Mouse (Mus musculus) kidney, adult 2 months (tissue): ENCODE measurements around the gene Ttf1. TPM values are rescaled to one million over a fixed set of nuclear protein-coding genes. Genes with fewer than 3 reads are reported as not detected.

Experiments
- DNase-seq: peaks from one replicate; pipeline ENCODE4 v3.0.0; 2021
- H3K27ac ChIP-seq: fragments of 200-500 bp; 2 replicates; pipeline ENCODE4 v1.5.1; 2012; ENCODE audit warnings: low read depth, low read length, control low read depth, inconsistent platforms; ENCODE audit not compliant: insufficient read depth
- H3K27me3 ChIP-seq: fragments of 200-500 bp; replicated peaks from 2 replicates; pipeline ENCODE4 v1.6.1; 2012; ENCODE audit warnings: mild to moderate bottlenecking, moderate library complexity, low read length, inconsistent platforms; ENCODE audit not compliant: control insufficient read depth, insufficient read depth
- H3K36me3 ChIP-seq: fragments of 200-500 bp; 2 replicates; pipeline ENCODE4 v1.6.1; 2012; ENCODE audit warnings: mild to moderate bottlenecking, moderate library complexity, low read length, inconsistent platforms; ENCODE audit not compliant: control insufficient read depth, insufficient read depth
- H3K4me1 ChIP-seq: fragments of 200-500 bp; 2 replicates; pipeline ENCODE4 v1.6.1; 2011; ENCODE audit warnings: low read length; ENCODE audit not compliant: control insufficient read depth, insufficient read depth
- H3K4me3 ChIP-seq: fragments of 200-500 bp; 2 replicates; pipeline ENCODE4 v1.5.1; 2011; ENCODE audit warnings: mild to moderate bottlenecking, low read depth, low read length, control low read depth; ENCODE audit not compliant: insufficient read depth
- CTCF ChIP-seq: fragments of 200-500 bp; conservative IDR thresholded peaks from 2 replicates; pipeline ENCODE4 v1.5.1; 2011; ENCODE audit warnings: low read depth, mild to moderate bottlenecking, control low read depth, low read length, moderate library complexity, mixed read lengths; ENCODE audit not compliant: insufficient read depth, insufficient read length
- POLR2A ChIP-seq: fragments of 200-500 bp; IDR thresholded peaks from one replicate; pipeline ENCODE4 v1.6.1; 2011; ENCODE audit warnings: low read depth, low read length, control low read depth
- WGBS: fragments of 180-500 bp; shearing (Covaris S2); methylation state at CpG from one replicate; pipeline ENCODE4 v1.1.7; 2018; 5-methylcytosine and 5-hydroxymethylcytosine counted together
- polyA plus RNA-seq: library from polyadenylated mRNA; depleted of rRNA; stranded (reverse); fragments of >200 nt; gene quantifications from 2 replicates; pipeline ENCODE4 v1.2.3, GENCODE M21; 2012

The Ttf1 gene
- polyA plus RNA-seq, 1 experiment, result 5.6 TPM

GRCm38 (mm10) chr2:29054991-29055390, 5.1 kb upstream of the Ttf1 start, which contains the start of gene Cfap77:
Cfap77 (minus strand) TSS chr2:29055066.
- peak; percentile 69 for DNase-seq
- WGBS, result under 1% methylated on average over 25 of the region's 25 CpGs
- no peaks in the 10 kb centered on the region for H3K36me3 ChIP-seq

GRCm38 (mm10) chr2:29065796-29066195, 5.7 kb downstream of the Ttf1 start:
- H3K27me3 ChIP-seq, result no peaks in the 10 kb centered on the region
- DNase-seq, result no peak
- peaks cover 3% of the 10 kb centered on the region; the same call in 1 of the 2 replicates for H3K4me1 ChIP-seq
- TF ChIP-seq POLR2A, result no peak
- H3K4me3 ChIP-seq, result no peak overlapping the region
- H3K27ac ChIP-seq, result no peak overlapping the region
- peaks cover 2% of the 10 kb centered on the region; the same call in 1 of the 2 replicates for H3K36me3 ChIP-seq
- 88% methylated on average over 6 of the region's 6 CpGs for WGBS

More at GRCm38 (mm10) chr2:29054991-29055390, 5.1 kb upstream of the Ttf1 start, which contains the start of gene Cfap77:
- H3K27ac ChIP-seq, result no peak within 1 kb of the TSS
- H3K27me3 ChIP-seq, result no peaks in the 10 kb centered on the region
- H3K4me3 ChIP-seq, result peak within 1 kb of the TSS; percentile 76
- 0 out of 2 replicates have a peak, but pooled peaks cover 5% of the 10 kb centered on the region for H3K4me1 ChIP-seq
- TF ChIP-seq CTCF (no peak), POLR2A (no peak)

GRCm38 (mm10) chr2:29066410-29066809, 6.3 kb downstream of the Ttf1 start:
- H3K27ac ChIP-seq, result no peak overlapping the region
- peaks cover 2% of the 10 kb centered on the region; the same call in 1 of the 2 replicates for H3K36me3 ChIP-seq
- TF ChIP-seq CTCF, result peak; percentile 62
- no peak for TF ChIP-seq POLR2A
- no peak overlapping the region for H3K4me3 ChIP-seq
- no peaks in the 10 kb centered on the region; the same call in 1 of the 2 replicates for H3K4me1 ChIP-seq
- DNase-seq, result peak; percentile 32
- 51% methylated on average over 7 of the region's 7 CpGs for WGBS
- H3K27me3 ChIP-seq, result no peaks in the 10 kb centered on the region

GRCm38 (mm10) chr2:29074676-29075075, 14.6 kb downstream of the Ttf1 start:
- TF ChIP-seq CTCF (no peak), POLR2A (no peak)
- Histone ChIP-seq H3K27ac (no peak overlapping the region), H3K4me1 (no peaks in the 10 kb centered on the region), H3K27me3 (no peaks in the 10 kb centered on the region), H3K4me3 (no peak overlapping the region), H3K36me3 (peaks cover 4% of the 10 kb centered on the region)
- no peak for DNase-seq
- WGBS, result 93% methylated on average over 7 of the region's 7 CpGs

GRCm38 (mm10) chr2:29075331-29076070, 15.4 kb downstream of the Ttf1 start:
- Histone ChIP-seq H3K27ac (no peak overlapping the region), H3K4me1 (no peaks in the 10 kb centered on the region), H3K4me3 (no peak overlapping the region), H3K27me3 (no peaks in the 10 kb centered on the region), H3K36me3 (peaks cover 2% of the 10 kb centered on the region)
- DNase-seq, result no peak
- TF ChIP-seq POLR2A (no peak), CTCF (no peak)
- WGBS, result 83% methylated on average over 11 of the region's 11 CpGs

- H3K36me3 ChIP-seq, result peaks cover 2% of the 10 kb centered on the region
- no peak for TF ChIP-seq CTCF
- no peak for TF ChIP-seq POLR2A
- DNase-seq, result no peak
Measured at GRCm38 (mm10) chr2:29076226-29076625, 16.2 kb downstream of the Ttf1 start.

GRCm38 (mm10) chr2:29081965-29082364, 21.9 kb downstream of the Ttf1 start:
- TF ChIP-seq POLR2A (no peak), CTCF (no peak)
- DNase-seq, result peak; percentile 42
- no peaks in the 10 kb centered on the region for H3K4me1 ChIP-seq
- H3K4me3 ChIP-seq, result no peak overlapping the region
- 48% methylated on average over 3 of the region's 3 CpGs for WGBS
- H3K27ac ChIP-seq, result no peak overlapping the region
- no peaks in the 10 kb centered on the region for H3K27me3 ChIP-seq
- peaks cover 2% of the 10 kb centered on the region for H3K36me3 ChIP-seq

More at GRCm38 (mm10) chr2:29076226-29076625, 16.2 kb downstream of the Ttf1 start:
- Histone ChIP-seq H3K27ac (no peak overlapping the region), H3K27me3 (no peaks in the 10 kb centered on the region), H3K4me1 (no peaks in the 10 kb centered on the region), H3K4me3 (no peak overlapping the region)
- WGBS, result 81% methylated on average over 2 of the region's 2 CpGs
